Mouse (Mus musculus): Measurements from ENCODE around the gene Aldoc.

Gene Aldoc

DNA sequence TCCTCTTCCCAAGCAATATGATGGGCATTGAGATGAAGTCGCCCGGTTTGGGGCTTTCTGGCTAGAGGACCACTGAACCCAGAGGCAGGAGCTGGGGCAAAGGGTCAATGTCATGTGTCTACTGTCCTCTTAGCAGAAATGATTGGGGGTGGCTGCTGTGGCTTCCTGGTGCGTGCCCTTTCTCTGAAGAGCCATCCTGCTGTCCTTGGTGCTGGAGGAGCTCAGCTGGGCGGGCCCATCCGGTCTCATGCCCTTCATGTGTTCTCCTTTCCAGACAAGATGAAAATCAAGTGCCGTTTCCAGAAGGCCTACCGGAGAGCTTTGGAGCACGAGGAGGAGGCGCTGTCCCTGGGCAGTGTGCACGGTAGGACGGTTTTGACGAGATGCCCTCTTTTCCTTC, 9.9 kb downstream of the Aldoc start:
- peak; percentile 29 for DNase-seq (ENCODE audit: low read depth, low spot score)

DNA sequence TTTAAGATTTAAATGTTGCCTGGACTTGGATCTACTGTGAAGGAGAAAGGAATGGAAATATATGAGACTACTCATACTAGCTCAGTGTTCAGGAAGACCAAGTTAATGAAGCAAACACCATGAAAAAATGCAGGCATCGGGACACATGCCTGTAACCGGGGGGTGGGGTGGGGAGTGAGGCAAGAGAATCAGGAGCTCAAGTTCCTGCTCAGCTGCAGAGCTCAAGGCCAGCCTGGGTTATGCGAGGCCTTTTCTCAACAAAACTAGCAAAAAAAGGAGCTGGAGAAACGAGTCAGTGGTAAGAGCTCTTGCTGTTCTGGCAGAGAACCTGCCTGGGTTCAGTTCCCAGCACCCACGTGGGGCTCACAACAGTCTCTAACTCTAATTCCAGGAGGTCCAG, 11.2 kb downstream of the Aldoc start:
- DNase-seq (ENCODE audit: low read depth, low spot score): no peak

DNA sequence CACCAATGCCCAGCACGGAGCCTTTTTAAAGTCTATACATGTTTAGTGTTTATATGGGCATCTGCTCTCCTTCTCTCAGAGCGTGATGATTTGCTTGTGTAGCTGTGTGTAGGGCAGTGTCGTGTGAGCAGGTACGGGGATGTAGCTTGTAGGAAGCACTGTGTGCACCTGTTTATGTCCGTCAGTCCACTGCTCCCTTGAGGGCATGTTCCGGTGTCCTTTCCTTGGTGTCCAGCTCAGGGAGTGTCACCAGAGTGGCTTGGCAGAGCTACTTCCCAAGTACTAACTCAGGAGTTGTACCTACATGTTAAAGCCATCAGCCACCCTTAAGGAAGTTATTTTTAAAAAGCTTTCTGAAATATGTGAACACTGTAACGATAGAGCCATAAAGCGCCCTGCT, 14.3 kb downstream of the Aldoc start:
- DNase-seq (ENCODE audit: low read depth, low spot score): no peak

DNA sequence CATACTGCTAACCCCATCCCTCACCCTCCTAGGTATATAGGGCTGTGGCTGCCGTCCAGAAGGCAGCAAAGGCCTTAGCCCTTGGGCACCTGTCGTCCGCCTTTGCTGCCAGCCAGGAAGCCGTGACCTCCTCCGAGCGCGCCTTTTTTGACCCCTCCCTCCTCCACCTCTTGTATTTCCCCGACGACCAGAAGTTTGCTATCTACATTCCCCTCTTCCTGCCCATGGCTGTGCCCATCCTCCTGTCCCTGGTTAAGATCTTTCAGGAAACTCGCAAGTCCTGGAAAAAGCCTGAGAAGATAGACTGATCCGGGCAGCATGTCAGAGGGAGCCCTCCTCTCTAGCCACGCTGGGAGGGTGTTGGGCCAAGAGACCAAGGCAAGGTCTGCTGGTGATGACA, 18.9 kb downstream of the Aldoc start:
- DNase-seq (ENCODE audit: low read depth, low spot score): no peak

DNA sequence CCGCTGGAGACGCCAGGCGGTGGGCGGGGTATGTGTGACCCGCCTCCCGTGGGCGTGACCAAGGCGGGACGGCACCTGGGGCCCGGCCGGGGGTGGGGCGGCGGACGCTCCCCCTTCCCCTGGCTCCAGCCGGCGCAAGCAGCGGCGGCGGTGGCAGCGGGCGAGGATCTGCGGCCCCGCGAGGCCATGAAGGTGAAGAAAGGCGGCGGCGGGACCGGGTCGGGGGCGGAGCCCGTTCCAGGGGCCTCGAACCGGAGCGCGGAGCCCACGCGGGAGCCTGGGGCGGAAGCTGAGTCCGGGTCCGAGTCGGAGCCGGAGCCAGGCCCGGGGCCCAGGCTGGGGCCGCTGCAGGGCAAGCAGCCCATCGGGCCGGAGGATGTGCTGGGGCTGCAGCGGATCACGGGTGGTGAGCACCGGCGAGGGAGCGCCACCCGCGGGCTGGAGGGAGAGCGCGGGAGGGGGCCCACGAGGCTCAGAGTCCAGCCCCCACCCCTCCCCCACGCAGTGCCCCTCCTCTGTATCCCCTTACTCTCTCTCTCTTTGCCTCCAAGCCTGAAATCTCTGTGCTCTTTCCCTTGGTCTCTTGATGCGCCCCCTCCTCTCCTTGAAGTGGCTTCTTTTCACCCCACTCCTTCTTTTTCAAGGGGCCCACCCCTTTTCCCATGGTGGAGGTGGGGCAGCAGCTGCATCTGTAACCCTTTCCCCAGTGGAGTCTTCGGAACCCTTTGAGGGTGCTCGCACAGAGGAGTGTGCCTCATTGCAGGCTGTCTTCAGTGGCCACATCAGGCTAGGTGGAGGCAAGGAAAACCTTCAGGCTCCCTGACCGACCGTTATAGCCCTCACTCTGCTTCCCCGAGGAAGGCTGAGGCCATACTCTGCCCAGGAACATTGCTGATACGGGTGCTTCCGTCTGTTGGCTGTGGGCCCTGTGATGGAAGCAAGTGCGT, 20.9 kb downstream of the Aldoc start, which contains the start of gene Unc119:
TSS of gene Unc119 (plus strand) at position 102 of the 947 bp plus-strand sequence.
- peak; percentile 57 for DNase-seq (ENCODE audit: low read depth, low spot score)

DNA sequence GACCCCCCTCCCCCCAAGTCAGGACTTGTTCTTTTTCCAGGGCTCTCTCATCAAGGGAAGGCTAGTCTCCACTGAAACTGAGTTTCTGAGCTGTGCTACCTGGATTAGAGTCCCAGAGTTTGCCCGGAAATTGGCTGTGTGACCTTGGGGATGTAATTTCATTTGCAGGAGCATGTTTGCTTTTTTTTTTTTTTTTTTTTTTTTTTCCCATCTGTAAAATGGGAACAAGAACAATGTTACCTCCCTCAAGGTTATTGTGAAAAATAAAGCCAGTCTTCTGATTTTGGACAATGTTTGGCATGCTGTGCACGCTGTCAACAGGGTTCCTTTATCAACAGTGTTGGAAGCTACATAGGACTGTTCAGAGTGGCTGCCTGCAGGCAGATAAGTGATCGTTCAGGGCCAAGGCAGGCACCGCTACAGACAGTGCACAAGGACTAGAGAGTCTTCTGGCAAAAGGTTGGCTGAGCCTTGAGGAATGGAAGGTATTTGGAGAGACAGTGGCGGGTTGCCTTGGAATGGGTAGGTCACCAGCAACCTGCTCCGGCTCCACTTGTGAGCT, 21.6 kb downstream of the Aldoc start:
- DNase-seq (ENCODE audit: low read depth, low spot score): no peak

DNA sequence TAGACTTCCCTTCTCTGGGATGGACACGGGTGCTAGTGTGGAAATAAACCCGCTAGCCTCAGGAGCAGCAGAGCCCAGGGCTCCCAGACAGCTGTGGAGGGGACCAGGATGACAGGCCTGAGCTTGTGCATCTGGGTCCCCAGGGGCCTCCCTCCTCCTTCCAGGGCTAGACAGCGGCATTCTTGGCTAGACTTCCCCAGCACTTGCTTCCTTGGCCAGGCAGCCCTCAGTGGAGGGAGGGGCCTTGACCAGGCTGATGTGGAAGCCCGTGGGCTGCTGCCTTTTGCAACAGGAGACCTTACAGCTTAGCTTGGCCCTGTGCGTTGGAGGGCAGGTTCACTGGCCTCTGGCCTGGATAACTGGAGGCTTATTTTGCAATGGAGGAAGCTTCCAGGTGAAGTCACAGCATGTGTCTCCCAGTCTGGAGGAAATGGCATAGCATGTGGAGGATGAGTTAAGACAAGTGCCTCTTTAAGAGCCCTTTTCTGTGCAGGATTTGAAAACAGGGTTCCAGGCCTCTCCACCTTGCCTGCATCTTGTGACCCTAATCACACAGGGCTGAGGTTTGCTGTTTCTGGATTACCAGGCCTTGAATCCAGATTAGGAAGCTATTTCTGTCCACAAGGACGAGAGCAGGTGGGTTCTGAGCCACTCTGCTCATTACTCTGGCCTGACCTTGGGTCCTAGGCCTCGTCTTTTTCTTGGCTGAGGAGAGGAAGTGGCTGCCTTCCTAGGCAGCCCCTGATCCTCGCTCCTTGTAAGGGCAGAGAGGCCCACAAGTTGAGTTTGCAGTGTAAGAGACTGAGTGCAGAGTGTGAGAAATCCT, 22.3 kb downstream of the Aldoc start:
- no peak for DNase-seq (ENCODE audit: low read depth, low spot score)

DNA sequence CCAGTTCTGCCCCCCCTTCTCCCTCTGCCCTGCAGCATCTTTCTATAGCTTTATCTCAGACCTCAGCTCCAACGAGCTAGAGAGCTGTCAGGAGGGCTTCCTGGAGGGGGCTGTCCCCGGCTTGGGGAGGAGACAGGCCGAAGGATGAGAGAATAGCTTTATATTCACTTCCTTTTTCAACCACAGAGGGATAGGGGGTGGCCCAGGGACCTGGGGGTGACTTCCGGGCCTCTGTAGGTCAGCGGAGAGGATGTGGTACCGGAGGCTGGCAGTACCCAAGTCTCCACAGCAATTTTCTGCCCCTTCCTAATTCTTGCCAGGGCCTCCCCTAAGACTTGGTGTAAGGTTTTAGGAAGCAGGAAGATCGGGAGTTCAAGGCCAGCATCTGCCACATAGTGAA, 23.0 kb downstream of the Aldoc start:
- DNase-seq (ENCODE audit: low read depth, low spot score): no peak

DNA sequence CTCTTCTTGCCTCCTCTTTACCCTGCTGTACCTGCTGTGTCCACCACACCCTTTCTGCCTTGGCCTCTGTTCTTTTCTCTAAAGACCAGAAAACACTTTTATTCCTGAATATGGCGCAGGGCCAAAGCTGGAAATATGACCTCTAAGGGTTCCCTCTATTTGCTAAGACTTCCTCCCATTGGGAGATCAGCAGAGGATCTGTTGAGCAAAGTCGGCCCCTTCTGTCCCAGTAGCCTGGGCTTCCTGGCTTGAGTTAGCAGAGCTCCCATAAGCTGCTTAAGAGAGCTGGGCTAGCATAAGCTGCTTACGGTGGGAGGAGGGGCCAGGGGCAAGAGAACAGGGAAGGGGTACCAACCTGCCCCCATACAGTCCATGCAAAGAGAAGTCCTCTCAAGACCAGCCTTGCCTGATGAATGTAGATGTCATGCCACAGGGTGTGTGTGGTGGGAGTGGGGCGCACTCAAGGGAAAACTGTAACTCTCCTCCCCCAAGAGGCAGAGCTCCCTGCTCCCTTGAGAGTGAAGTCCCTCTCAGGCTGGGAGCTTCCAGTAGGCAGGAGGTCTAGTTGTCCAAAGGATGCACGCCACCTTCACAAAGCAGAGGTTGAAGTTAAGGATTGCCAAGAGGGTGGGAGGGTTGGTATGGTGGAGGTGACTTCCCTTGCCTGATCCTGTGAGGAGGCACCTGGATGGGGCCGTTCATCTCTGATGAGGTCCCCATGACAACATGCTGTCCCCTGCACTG, 23.7 kb downstream of the Aldoc start:
- DNase-seq (ENCODE audit: low read depth, low spot score): no peak

DNA sequence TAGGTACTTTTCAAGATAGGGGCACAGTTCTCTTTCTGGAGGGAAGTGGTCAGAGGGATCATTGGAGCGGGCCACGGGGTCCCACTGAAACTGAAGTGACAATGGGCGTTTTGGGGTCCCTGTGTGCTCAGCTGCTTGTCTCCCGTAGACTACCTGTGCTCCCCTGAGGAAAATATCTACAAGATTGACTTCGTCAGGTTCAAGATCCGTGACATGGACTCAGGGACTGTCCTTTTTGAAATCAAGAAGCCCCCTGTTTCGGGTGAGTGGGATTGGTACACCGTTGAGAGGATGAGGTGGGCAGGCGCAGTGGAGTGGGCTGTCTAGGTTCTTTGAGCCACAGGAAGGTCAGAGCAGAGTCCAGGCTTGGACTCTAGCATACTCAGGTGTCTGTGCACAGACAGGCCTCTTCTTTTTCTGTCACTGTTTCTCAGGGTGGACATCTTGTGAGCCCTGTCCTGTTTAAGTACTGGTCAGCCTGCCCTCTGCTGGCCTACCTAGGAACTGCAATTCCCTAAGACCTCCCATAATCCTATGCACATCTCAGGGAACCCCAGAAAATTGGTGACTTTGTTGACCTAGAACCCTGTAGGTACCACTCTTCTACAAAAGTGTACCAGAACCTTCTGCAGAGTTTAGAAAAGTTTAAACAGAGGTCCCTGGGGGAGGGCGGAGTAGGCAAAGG, 24.4 kb downstream of the Aldoc start:
- peak; percentile 83 for DNase-seq (ENCODE audit: low read depth, low spot score)

DNA sequence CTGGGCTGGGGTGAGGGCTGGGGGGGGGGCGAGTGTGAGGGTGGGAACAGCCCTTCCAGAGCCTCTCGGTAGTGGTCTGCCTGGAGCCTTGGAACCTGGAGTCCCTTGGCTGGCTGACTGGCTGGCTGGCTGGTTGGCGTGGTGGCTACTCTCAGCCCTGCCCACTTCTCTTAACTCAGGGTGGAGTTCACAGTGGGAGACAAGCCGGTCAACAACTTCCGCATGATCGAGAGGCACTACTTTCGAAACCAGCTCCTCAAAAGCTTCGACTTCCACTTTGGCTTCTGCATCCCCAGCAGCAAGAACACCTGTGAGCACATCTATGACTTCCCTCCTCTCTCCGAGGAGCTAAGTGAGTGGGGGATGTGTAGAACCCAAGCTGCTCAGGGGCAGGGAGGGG, 25.1 kb downstream of the Aldoc start:
- peak; percentile 40 for DNase-seq (ENCODE audit: low read depth, low spot score)

DNA sequence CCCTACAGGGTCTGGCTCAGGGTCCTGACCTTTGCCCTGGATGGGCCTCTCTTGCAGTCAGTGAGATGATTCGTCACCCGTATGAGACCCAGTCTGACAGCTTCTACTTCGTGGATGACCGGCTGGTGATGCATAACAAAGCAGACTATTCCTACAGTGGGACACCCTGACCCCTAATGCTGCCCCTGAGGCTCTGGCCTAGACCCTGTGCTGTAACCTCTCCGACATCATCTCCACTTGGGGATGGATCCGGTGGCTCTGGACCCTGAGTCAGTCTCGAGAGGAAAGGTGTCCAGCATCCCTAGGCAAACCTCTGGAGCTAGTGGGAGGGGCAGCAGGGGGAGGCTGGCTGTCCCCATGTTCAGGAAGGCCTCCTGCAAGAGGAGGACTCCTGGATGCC, 25.7 kb downstream of the Aldoc start:
- no peak for DNase-seq (ENCODE audit: low read depth, low spot score)

DNA sequence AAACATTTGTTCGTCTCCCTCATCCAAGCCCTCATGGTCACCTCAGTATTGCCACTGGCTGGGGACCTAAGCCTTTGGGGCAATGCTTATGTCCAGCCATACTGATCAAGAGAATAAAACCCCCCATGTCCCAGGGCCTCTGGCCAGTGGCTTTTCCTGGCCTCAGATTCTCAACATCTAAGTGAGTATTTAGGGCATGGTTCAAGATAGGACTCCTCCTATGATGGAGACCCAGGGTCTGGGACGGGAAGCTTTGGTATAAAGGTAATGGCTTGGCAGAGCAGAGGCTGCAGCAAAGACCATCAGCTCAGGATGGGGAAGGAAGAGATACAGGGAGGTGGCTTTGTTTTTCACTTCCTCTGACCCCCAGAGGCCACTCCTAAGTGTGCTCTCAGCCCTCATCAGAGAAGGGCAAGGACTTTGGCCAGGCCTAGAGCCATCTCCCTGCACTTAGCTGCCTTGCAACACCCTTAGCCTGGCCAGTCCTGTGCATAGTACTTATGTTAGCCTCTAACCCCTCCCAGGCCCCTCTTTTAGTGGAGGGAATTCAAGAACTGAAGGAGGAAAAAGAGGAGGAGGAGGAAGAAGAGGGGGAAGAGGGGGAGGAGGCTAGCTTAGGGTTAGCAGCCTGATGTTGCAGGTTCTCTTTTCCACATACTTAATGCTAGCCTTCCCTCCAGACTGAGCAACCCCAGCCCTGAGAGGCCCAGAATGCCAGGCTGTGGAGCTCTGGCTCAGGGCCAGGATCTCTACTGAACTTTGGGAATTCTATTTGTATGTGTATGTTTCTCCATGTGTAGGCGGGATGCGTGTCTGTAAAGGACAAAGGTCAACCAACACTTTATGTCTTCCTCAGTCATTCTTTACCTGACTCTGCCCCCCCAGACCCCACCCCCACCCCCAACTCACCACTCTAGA, 26.9 kb downstream of the Aldoc start:
- DNase-seq (ENCODE audit: low read depth, low spot score): no peak

DNA sequence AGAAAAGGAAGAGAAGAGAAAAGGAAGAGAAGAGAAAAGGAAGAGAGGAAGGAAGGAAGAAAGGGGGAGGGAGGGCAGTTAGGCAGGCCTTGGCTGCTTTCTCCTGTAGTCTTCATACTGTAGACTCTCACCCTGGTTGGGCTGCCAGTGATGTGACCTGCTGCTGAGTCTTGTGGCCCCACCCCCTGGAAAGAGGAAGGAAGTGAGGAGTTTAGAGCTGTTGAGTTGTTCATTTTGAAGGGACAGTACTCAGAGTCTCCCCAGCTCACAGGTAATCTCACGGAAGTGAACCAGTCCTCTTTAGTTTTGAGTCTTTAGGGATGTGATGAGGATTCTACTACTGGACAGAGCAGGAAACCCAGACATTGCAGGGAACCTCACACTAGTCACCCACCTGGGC, 30.3 kb downstream of the Aldoc start:
- no peak for DNase-seq (ENCODE audit: low read depth, low spot score)

DNA sequence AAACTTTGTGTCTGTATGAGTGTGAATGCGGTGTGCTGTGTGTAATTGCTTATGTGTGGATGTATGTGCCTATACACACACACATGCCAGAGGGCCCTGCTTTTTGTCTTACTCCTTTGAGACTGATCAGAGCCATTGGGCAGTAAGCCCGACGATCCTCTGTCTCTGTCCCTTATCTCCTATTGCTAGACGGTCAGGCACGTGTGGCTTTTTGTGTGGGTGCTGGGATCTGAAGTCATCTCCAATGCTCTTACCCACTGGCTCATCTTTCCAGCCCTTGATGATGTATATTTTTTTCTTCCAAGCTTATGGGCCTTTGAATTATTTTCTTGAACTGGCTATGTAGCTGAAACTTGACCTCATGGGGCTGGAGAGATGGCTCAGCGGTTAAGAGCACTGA, 32.1 kb downstream of the Aldoc start:
- no peak for DNase-seq (ENCODE audit: low read depth, low spot score)

DNA sequence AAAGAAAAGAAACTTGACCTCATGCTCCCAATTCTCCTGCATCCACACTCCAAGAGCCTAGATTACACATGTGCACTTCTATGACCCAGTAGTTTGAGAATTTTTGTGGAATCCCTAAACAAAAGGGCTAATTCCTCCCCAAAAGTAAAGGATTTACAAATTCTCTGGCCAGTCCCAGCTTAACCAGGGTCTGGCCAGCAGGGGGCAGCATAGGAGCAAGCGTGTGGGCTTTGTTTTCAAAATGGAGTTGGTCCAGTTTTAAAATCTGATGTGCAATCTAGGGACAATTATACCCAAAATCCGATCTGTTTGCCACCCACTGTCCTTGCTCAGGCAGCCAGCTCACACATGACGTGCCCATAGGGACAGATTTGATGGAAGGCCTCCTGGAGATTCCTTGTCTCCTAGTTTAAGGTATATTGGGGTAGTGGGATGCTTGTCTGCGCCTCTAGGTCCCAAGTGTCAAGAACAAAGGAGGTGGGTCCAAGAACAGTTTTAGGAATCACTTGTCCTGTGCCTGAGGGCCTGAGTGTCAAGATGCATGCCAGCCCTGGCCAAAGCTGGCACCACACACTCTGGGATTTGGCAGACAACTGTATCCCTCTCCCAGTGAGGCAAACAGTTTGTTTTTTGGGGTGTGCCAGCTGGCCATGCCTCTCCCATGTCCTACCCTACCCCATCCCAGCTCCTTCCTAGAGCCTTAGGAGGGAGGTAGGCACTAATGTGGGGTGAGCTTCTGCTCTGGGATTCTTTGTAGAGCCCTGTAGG, 32.9 kb downstream of the Aldoc start:
- peak; percentile 70 for DNase-seq (ENCODE audit: low read depth, low spot score)

DNA sequence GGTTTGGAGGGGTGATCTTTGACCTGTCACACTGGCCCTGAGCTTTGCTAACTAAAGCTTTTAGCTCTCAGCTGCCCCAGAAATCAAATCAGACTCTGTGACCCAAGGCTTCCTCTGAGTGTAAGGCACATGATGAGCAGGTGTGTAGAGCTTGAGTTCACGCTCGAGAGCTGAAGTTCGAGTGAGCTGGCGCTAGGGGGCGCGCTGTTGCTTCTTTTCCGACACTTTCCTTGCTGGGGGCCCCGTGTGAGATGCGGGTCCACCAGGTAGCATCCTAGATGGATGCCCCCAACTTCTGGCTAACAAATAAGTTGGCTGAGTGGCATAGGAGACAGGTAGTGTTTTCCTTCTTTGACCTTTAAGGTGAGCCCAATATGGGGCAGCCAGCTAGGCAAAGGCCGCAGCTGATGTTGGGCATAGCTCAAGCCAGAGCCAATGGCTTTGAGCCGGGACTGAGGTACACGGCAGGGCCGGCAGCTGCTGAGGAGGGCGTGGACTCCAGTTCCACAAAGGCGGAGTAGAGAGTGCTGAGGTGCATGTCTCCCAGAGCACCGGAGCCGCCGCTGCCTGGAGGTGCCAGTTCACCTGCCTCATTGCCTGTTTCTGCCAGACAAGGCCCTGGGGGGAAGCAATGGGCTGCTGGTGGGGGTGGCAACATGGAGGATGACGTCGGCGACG, 35.7 kb downstream of the Aldoc start:
- DNase-seq (ENCODE audit: low read depth, low spot score): peak; percentile 80

DNA sequence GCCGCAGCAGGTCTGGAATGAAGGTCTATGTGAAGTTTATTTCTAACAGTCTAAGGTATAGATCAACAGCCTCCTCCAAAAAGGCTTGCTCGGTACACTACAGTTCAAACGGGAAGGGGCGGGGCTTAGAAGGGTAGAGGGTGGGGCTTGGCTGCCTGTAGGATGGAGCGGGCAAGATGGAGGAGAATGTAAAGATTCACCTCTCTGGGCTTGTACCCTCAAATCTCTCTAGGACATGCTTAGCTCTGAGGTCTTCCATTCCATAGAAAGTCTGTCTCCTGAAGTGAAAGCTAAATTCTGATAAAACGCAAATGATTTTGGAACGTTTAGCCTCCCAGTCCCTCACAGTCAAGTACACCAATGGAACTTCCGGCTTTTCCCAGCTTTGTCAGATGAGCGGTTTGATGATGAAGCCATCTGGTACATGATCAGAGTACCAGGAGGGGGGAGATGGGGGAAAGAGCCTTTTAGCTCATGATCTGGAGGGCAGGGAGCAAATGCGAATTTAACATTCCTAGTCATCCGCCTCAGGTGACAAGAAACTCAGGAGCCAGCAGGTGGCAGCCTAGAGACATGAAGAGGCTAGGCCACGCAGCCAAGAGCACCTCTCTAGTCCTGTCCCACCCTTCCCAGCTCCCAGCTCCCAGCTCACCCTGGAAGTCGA, 37.5 kb downstream of the Aldoc start:
- DNase-seq (ENCODE audit: low read depth, low spot score): peak; percentile 92

Data from ES-CJ7 (cell line).